25 mouse cellular contexts compared by ENCODE assay signal in genomic region chr5:17389926-17390325, GRCm38 (mm10). TPM values are rescaled to one million over a fixed set of nuclear protein-coding genes. Genes with fewer than 3 reads are reported as not detected.
A peak's percentile ranks its signal among the peaks of the same experiment; 100 is the strongest.
DNase-seq lines count a peak whose midpoint lies in the region; ATAC-seq and TF ChIP-seq lines count a peak whose summit lies in the region.
"Had no signal": no experiment of that assay in that cellular context is flagged by ENCODE, and none has a peak within 500 bp of the region (broad histone marks: within the 10 kb centered on the region; RNA-seq: fewer than 3 reads in every experiment).

No protein-coding gene starts in this region.

- no peak for TF ChIP-seq CTCF in lung, postnatal 0 days (IDR thresholded peaks at IDR 0.05)

- ATAC-seq in lung, postnatal 0 days, result no peak
- peak; percentile 90 for ATAC-seq in megakaryocyte progenitor cell, adult 5-6 weeks (replicated peaks; ENCODE audit: poor library complexity)
- ATAC-seq: intestine, embryonic 16.5 days had no signal

- 34% methylated on average over 7 of the region's 7 CpGs for WGBS in lung, postnatal 0 days
- 72% methylated on average over 7 of the region's 7 CpGs for WGBS in embryonic facial prominence, embryonic 10.5 days

- no peak overlapping the region for H3K4me3 ChIP-seq in lung, postnatal 0 days (ENCODE audit: low read depth, low read length)
- H3K4me3 ChIP-seq in embryonic facial prominence, embryonic 10.5 days, result no peak overlapping the region
- H3K4me3 ChIP-seq: forebrain, embryonic 12.5 days; hindbrain, embryonic 12.5 days had no signal

- TF ChIP-seq EP300 in lung, postnatal 0 days (IDR thresholded peaks at IDR 0.05), result no peak

- DNase-seq in adrenal gland, adult 8-10 months, result peak; percentile 1
- DNase-seq in adrenal gland, postnatal 14 days, result no peak
- DNase-seq in lung, postnatal 0 days (ENCODE audit: low spot score), result peak; percentile 19
- DNase-seq in lung, postnatal 4 days, result no peak
- peak; percentile 7 to 31 for DNase-seq in kidney, adult 8-10 months
- no peak for DNase-seq in embryonic facial prominence, embryonic 10.5 days (ENCODE audit: low spot score)
- DNase-seq in right cerebral cortex, postnatal 4 days, result no peak
- DNase-seq: B cell, adult 2 months; cerebellum, adult 18-20 months; heart, adult 18-20 months; thymus, adult 2 months had no signal

- H3K36me3 ChIP-seq in lung, postnatal 0 days (ENCODE audit: insufficient read depth, low read length), result no peaks in the 10 kb centered on the region
- H3K36me3 ChIP-seq in embryonic facial prominence, embryonic 10.5 days (replicated peaks), result no peaks in the 10 kb centered on the region
- H3K36me3 ChIP-seq: forebrain, embryonic 12.5 days; hindbrain, embryonic 12.5 days had no signal

- no peaks in the 10 kb centered on the region for H3K9me3 ChIP-seq in lung, postnatal 0 days (ENCODE audit: low read length)
- no peaks in the 10 kb centered on the region for H3K9me3 ChIP-seq in embryonic facial prominence, embryonic 10.5 days
- H3K9me3 ChIP-seq: forebrain, embryonic 12.5 days; hindbrain, embryonic 12.5 days had no signal

- 0 out of 2 replicates have a peak overlapping the region, but pooled peaks have one; percentile 12 for H3K4me2 ChIP-seq in lung, postnatal 0 days (replicated peaks; ENCODE audit: low read depth, low read length)
- H3K4me2 ChIP-seq: forebrain, embryonic 12.5 days; hindbrain, embryonic 12.5 days had no signal

- H3K4me1 ChIP-seq in lung, postnatal 0 days (ENCODE audit: insufficient read depth, low read depth, low read length), result no peaks in the 10 kb centered on the region; the same call in 1 of the 2 replicates
- no peaks in the 10 kb centered on the region for H3K4me1 ChIP-seq in embryonic facial prominence, embryonic 10.5 days
- H3K4me1 ChIP-seq: forebrain, embryonic 12.5 days; hindbrain, embryonic 12.5 days had no signal

- H3K27me3 ChIP-seq in lung, postnatal 0 days (replicated peaks; ENCODE audit: insufficient read depth, low read length), result no peaks in the 10 kb centered on the region
- H3K27me3 ChIP-seq in embryonic facial prominence, embryonic 10.5 days (replicated peaks; ENCODE audit: low read depth, poor library complexity, severe bottlenecking), result no peaks in the 10 kb centered on the region
- H3K27me3 ChIP-seq: forebrain, embryonic 12.5 days; hindbrain, embryonic 12.5 days had no signal

- no peak overlapping the region for H3K27ac ChIP-seq in lung, postnatal 0 days (ENCODE audit: low read length)
- no peak overlapping the region for H3K27ac ChIP-seq in embryonic facial prominence, embryonic 10.5 days (replicated peaks)
- H3K27ac ChIP-seq: forebrain, embryonic 12.5 days; hindbrain, embryonic 12.5 days had no signal

- no peak overlapping the region for H3K9ac ChIP-seq in lung, postnatal 0 days (replicated peaks; ENCODE audit: low read depth)
- H3K9ac ChIP-seq: forebrain, embryonic 12.5 days; hindbrain, embryonic 12.5 days had no signal

RNA-seq across cellular contexts. Expression of gene Speer4f2, which starts 16.9 kb away (rescaled TPM):
- not detected for total RNA-seq in adrenal gland, adult 8-10 months (2022)
- total RNA-seq in adrenal gland, postnatal 14 days (2021), result not detected in 2 replicates
- not detected in 2 replicates for polyA plus RNA-seq in lung, postnatal 0 days (2015; fragmentation: Nextera tagmentation; extraction: Ambion mirVana)
- not detected in 2 replicates for total RNA-seq in megakaryocyte progenitor cell, adult 5-6 weeks (2015)
- total RNA-seq in megakaryocyte progenitor cell, adult 5-6 weeks (2017), result not detected in 2 replicates
- not detected in 2 replicates for polyA plus RNA-seq in embryonic facial prominence, embryonic 10.5 days (2016; fragmentation: Nextera tagmentation; extraction: Ambion mirVana)
- total RNA-seq: heart, adult 18-20 months; layer of hippocampus, postnatal 10 days; left cerebral cortex, postnatal 36 days; liver, adult 2 months; MEL; midbrain, postnatal 0 days had no signal
- polyA plus RNA-seq: embryonic facial prominence, embryonic 14.5 days; forebrain, embryonic 12.5 days; heart, embryonic 16.5 days; hindbrain, embryonic 12.5 days; intestine, embryonic 16.5 days; liver, adult 2 months; midbrain, postnatal 0 days; neural tube, embryonic 14.5 days; small intestine, adult 2 months; stomach, embryonic 14.5 days; thymus, adult 2 months had no signal

Comparison
In these comparisons a context has a peak if more than half of its experiments do, and no peak if none do; other contexts are left out.
1. DNase-seq: peak in adrenal gland, adult 8-10 months (single experiment), lung, postnatal 0 days (single experiment) and kidney, adult 8-10 months (2 of 2); none in adrenal gland, postnatal 14 days (single experiment), lung, postnatal 4 days (0 of 2), embryonic facial prominence, embryonic 10.5 days (single experiment) and right cerebral cortex, postnatal 4 days (single experiment).